Mouse (Mus musculus) megakaryocyte, embryonic 14.5 days (primary cell): ENCODE measurements around the gene C2cd5.
"Not testable (repeated sequence)": the region's sequence is repeated elsewhere in the genome, so short reads cannot be mapped to it uniquely, and the experiment has no call there.

Source experiments
- FLI1 ChIP-seq: IDR thresholded peaks from 2 replicates; pipeline ENCODE4 v1.6.1; 2012; ENCODE audit warnings: low read length, inconsistent platforms, mixed read lengths
- GATA1 ChIP-seq: IDR thresholded peaks from 3 replicates; pipeline ENCODE4 v1.6.1; 2012; ENCODE audit warnings: mixed read lengths, low read length, inconsistent platforms, borderline replicate concordance

DNA sequence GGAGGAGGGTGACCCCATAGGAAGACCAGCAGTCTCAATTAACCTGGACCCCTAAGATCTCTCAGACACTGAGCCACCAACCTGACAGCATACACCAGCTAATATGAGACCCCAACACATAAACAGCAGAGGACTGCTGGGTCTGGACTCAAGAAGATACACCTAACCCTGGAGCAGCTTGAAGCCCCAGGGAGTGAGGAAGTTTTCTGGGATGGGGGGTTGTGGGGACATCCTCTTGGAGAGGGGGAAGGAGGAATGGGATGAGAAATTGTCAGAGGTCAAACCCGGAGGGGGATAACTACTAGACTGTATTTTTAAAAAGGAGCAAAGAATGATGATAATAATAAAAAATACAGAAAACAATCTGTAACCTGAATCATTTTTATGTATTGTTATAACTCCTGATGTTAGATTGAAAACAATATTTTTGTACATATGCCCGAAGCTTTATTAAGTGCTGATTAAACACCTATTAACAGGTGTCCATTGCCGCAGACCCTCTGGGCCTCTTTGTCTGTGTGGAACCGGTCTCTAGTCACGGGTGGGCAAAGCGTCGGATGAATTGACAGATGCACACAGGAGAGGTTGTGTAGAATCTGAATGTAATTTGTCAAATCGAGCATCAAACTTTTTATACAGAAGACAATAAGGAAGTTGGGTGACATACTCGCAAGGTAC, 114.2 kb downstream of the C2cd5 start:
- TF ChIP-seq GATA1, FLI1: not testable (repeated sequence)
